Mouse (Mus musculus) WW6 (cell line): Measurements from ENCODE around the gene Pla2g6.

Experiments used
- DNase-seq: peaks from one replicate; pipeline ENCODE4 v3.0.0-alpha.2; 2013; ENCODE audit warnings: low read depth, low spot score

Pla2g6 gene

GRCm38 (mm10) chr15:79242574-79243233 lies 85.5 kb downstream of the Pla2g6 start:
- no peak for DNase-seq

DNA sequence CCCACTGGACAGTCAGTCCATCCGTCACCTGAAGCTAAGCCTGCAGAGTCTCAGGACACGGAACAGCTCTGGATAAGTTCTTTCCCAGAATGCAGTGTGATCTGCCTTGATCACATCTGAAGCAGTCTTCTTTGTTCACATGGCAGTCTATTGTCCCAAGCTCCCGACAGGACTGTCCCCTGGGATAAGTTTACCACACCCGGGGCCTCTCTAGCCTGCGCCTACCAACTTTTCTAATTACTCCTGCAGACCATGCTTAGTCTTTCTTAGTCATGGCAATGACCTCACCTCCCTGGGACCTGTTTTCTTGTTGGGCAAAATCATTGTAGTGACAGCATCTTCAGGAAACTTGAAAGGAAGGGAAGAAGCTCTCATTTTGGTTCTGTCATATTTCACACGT lies 90.2 kb downstream of the Pla2g6 start:
- no peak for DNase-seq
